Mouse (Mus musculus): ENCODE measurements around the gene Tiprl.

Gene Tiprl

GRCm38 (mm10) chr1:165236321-165237298, at the start of gene Tiprl:
Gene Tiprl, minus strand, starts transcription at chr1:165236996.
- DNase-seq (ENCODE audit: low spot score in 2 of 2), result peak; percentile 95 to 96

- no peak for DNase-seq (ENCODE audit: low spot score in 2 of 2)
Observed at GRCm38 (mm10) chr1:165284096-165284495, 47.3 kb upstream of the Tiprl start.

GRCm38 (mm10) chr1:165282967-165283345, 46.2 kb upstream of the Tiprl start:
- DNase-seq (ENCODE audit: low spot score in 2 of 2), result no peak

DNA sequence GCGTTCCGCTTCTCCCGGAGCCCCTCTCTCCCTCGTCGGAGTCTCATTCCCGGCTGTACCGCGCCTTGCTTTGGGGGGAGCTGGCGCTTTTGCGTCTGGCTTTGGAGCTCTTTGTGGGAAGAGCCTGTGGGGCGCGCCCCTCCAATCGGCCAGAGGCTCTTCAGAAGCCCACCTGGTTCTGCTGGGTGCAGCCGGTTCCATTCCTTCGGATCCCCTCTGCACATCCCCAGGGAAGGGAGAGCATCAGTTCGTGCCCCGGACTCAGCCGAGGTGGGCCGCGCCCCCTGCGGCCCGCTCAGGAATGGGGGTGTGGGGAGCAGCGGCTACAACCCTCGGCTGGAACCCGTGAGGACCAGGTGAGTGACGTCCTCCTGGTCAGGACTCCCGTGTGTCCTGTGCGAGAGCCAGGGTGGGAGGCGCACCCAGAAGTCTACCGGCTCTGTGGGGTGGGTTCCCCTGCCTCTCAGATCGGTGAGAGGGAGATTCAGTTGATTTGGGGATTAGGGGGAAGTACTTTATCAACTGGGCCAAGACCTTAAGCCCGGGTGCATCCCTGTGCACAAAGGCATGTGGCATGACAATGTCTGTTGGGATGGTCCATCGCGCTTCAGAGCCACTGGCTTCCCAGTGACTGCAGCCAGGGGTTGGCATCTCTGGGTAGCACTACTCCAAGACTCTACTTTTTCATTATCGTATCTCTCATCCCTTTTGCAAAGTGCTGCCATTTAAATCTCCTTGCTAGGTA, 45.6 kb upstream of the Tiprl start:
- DNase-seq (ENCODE audit: low spot score in 2 of 2), result no peak

GRCm38 (mm10) chr1:165281351-165282221, 44.8 kb upstream of the Tiprl start:
- peak in 1 of 2 experiments; percentile 49 for DNase-seq (ENCODE audit: low spot score in 2 of 2)

DNA sequence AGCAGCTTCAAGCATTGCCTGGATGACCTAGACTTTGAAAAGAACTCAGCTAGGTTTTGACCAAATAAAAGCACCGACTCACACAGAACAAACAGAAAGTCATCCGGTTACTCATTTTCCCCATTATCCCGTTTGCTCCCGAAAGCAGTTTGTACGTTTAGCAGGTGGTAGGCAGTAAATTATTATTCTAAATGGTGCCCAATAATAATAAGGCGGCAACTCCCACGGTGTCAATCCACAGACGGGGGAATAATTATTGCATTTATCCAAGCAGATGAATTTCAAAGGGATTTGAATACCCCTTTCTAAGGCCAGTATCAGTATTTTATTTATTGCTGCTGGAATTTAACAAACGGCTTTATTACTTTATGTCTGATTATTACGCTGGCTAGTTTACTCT, 43.9 kb upstream of the Tiprl start:
- no peak for DNase-seq (ENCODE audit: low spot score in 2 of 2)

- no peak for DNase-seq (ENCODE audit: low spot score in 2 of 2)
Observed at GRCm38 (mm10) chr1:165274946-165275345, 38.1 kb upstream of the Tiprl start.

GRCm38 (mm10) chr1:165252027-165252671, 15.4 kb upstream of the Tiprl start:
- DNase-seq (ENCODE audit: low spot score in 2 of 2), result peak in 1 of 2 experiments; percentile 30

GRCm38 (mm10) chr1:165250546-165250945, 13.8 kb upstream of the Tiprl start:
- DNase-seq (ENCODE audit: low spot score in 2 of 2), result no peak

DNA sequence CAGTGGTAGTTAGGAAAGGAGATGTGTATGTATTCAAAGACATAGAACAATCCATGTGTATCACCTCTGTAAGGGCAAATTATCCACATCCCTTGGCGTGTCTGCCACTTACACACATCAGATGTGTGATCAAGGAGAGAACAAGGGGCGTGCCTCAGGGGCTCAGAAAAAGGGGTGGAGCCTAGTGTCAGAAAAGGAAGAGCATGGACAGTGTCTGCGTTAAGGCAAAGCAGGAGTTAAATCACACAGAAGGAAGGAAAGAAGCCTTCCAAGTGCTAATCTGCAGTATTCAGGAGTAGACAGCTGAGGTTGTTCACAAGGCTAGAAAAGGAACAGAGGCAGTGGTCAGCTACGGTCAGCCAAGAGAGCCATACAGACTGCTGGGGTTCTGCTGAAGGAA, 12.0 kb upstream of the Tiprl start:
- no peak for DNase-seq (ENCODE audit: low spot score in 2 of 2)

DNA sequence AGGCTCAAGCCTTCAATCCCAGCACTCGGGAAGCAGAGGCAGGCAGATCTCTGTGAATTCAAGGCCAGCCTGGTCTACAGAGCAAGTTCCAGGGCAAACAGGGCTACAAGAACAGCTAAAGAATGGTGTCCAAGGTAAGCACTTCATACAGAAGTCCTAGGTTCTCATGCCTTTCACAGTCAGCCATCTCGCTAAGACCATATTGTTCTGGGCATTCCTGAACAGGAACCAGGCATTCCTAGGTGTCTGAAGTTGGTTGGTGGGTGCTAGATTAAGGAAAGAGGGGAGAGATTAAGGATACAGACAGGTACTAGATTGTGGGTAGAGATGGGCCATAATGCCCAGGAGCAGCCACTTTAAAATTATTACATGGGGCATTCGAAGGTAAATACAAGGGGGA, 11.0 kb upstream of the Tiprl start:
- DNase-seq (ENCODE audit: low spot score in 2 of 2), result no peak

DNA sequence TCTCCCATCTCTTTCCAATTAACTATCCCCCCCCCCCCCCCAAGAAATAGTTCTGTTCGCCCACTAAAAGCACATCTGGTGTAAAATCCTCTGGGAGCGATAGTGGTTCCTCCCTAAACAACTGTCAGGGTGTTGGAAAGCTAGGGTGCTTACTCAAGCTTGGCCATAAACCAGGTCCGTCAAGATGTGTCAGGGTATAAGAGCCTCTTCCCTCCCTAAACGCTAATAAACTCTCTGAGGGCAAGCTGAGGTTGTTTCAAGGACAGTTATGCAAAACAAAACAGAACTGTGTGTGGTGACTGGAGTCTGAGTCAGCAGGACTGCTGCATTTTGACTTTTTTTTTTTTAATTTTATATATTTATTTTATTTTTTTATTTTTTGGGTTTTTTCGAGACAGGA, 10.3 kb upstream of the Tiprl start:
- no peak for DNase-seq (ENCODE audit: low spot score in 2 of 2)

DNA sequence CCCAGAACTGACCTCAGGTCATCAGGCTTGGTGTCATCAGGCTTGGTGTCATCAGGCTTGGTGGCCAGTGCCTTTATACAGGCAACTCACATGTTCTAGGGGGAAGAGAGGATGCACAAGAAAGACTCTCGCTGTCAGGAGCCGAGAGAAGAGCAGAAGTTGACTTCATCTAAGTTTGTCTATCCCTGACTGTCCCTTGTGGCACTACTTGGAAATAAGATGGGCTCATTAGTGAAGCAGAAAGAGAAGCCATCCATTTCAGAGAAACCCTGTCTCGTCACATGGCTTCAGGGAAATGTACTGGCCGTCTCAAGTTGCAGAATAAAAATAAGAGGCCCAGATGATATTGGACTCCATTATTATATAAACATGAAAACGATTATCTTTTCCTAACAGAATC, 9.8 kb upstream of the Tiprl start:
- no peak for DNase-seq (ENCODE audit: low spot score in 2 of 2)

DNA sequence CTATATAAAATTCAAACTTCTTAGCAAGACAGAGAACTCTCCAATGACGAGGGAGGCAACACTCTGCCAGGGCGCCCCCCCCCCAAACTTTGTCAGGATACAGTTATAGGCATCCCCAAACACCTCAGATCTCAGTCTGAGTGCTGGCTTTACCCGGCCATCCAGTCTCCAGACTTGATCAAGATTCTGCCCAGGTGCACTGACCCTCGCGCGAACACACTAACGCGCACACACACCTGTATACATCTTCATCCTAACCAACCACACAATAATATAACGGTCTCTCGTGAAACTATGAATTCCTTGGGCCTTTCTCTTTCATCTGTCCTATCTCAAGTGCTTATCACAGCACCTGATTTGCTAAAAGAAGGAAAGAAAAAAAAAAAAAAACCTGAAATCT, 950 bp downstream of the Tiprl start:
- DNase-seq (ENCODE audit: low spot score in 2 of 2), result no peak

GRCm38 (mm10) chr1:165233806-165234205, 3.0 kb downstream of the Tiprl start:
- no peak for DNase-seq (ENCODE audit: low spot score in 2 of 2)

- DNase-seq (ENCODE audit: low spot score in 2 of 2), result no peak
Observed at GRCm38 (mm10) chr1:165230691-165231090, 6.1 kb downstream of the Tiprl start.

DNA sequence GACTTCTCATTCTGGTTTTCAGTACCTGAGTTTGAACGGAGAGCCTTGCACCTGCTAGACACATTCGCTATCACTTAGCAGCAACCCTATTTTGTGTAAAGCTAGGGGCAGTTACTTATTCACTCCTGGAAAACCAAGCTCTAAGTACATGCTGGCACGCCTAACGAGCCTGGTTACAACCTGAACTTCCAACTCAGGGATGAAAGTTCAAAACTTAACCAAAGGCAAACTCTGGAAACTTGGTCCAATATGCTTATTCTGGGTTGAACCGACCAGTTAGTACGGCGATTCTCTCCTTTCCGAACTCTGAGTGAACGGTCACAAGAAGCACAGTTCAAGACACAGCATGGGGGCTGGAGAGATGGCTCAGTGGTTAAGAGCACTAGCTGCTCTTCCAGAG, 7.2 kb downstream of the Tiprl start:
- DNase-seq (ENCODE audit: low spot score in 2 of 2), result no peak

DNA sequence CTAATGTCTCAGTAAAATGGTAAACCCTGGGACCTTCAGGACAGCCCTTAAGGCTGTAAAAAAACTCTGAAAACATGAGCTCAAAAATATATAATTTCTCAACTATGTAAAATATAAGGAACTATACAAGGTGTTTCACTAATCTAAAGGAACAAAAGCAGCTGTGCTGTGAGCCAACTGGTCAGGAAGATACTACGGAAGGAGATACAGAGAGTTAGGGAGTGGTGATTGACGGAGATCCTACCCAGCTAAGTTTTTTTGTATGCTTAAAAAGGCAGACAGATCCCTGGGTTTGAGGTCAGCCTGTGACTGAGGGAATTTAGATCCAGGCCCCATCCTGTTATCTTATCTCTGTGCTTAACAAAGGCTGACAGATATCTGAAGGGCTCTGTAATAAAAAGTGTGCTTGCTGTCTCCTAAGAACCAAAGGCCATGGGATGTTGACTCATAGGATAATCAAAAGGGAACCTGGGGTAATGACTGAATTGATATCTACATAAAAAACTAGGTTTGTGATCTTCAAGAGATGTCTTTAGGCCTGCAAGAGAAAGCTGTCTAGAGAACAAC, 19.7 kb downstream of the Tiprl start:
- no peak for DNase-seq (ENCODE audit: low spot score in 2 of 2)

DNA sequence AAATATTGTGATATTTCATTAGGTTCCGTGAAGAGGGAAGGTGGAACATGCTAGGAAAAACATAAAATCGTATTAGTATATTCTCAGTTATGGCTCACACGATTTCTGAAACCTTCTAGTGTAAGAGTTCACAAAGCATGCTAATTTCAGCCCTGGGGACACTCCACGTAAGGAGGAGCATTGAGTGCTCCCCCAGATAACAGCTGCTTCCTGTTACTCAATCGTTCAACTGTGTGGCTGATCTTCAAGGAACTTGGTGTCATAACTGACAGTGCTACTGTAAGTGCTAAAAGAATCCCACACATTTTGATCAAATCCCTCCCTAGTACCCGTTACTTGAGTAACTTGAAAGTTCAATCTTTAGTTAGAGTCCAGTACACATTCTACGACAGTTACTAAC, 21.0 kb downstream of the Tiprl start:
- no peak for DNase-seq (ENCODE audit: low spot score in 2 of 2)

- no peak for DNase-seq (ENCODE audit: low spot score in 2 of 2)
Observed at GRCm38 (mm10) chr1:165205591-165205990, 31.2 kb downstream of the Tiprl start.

DNA sequence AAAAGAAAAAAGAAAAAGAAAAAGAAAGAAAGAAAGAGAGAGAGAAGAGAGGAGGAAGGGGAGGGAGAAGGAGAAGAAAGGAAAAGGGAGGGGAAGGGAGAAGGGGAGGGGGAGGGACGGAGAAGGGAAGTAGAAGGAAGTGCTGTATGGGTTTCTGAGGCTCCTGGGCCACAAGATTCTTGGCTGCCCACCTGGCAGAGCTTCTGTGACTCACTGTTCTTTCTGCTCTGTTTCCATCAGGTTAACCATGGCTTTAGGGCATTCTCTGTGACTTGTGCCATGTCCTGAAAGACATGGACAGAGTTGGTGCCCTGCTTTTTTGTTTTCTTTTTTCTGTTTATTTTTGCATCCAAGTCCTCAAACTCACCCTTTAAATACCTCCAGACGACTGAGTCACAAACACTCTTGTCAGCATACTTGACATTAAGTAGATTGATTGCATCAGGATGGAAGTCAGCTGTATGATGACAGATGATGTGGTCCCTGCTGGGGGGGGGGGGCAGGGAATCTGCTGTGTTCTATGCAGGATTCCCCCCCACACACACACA, 33.2 kb downstream of the Tiprl start:
- no peak for DNase-seq (ENCODE audit: low spot score in 2 of 2)

Measured in frontal cortex, postnatal 10 days (tissue).